Mouse (Mus musculus) brain, embryonic 18.5 days (tissue): Measurements from ENCODE around the gene Cdk14.

Experiments used
- DNase-seq: peaks from one replicate; pipeline ENCODE4 v3.0.0-alpha.2; 2012; ENCODE audit warnings: low read depth, low spot score

Gene Cdk14

DNA sequence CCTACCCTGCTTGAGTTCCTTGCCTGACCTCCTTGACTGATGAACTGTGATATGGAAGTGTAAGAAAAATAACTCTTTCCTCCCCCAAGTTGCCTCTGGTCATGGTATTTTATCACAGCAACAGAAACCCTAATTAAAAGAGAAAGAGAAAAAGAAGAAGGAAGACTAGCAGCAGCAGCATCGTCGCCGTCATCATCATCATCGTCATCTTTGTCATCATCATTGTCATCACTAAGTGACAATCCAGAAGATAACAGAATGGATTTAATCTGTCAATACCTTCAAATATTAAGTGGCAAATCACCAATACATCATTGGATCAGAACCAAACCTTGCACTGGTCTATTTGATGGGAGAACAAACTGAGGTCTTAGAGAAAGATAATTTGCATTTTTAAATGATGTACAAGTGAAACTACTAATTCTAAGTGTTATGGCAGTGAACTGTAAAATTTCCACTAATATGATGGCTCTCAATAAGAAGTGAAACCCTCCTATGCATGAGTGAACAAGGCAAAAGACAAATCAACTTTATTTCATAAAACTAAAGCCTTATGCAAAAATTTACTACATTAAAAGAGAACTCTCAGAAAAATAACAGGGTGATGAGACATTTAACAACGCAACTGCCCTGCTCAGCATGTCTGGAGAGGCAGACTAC is 225.4 kb downstream of the Cdk14 start:
- DNase-seq = no peak

DNA sequence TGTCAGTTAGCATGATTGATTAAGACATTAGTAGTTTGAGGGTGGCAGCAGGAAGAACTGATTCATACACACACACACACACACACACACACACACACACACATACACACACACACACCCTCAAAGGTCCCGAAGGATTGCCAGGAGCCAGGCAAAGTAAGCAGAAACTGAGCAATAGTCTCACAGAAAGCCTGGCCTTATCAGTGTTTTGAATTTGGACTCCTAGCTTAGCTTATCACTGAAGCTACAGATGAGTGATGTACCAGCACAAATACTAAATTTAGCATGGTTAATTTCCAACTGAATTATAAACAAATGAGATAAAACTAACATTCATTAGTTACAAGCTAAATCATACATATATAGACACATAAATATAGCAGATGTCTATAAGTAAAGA is 230.5 kb downstream of the Cdk14 start:
- DNase-seq = no peak

DNA sequence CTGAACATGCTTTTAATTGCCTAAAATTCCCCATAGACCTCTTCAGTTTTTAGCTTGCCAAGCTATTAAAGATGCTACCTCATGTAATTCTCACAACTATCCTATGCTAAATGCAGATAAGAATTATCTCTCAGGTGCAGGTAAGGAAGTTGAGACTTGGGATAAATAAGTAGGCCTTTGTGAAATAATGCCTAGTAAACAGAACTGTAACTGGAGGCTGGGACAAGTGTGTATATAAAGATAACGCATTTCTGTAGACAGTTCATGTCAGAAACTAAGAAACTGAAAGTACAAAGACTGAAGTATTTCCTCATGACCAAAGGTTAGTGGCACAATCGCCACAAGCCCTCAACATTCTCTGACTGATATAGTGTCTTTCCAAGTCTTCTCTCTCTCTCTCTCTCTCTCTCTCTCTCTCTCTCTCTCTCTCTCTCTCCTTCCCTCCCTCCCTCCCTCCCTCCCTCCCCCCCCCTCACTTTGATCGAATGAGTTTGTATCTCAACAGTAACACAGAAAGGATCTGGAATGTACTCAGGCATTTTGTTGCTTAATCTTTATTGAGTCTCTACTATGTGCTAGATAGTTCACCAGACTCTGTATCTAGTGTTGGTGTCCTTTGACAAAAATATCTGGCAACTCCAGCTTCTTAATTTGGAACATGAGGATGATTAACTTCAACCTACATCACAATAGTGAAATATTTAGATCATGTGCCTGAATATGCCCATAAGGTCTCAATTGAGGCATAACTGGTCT is 233.9 kb downstream of the Cdk14 start:
- DNase-seq = no peak

DNA sequence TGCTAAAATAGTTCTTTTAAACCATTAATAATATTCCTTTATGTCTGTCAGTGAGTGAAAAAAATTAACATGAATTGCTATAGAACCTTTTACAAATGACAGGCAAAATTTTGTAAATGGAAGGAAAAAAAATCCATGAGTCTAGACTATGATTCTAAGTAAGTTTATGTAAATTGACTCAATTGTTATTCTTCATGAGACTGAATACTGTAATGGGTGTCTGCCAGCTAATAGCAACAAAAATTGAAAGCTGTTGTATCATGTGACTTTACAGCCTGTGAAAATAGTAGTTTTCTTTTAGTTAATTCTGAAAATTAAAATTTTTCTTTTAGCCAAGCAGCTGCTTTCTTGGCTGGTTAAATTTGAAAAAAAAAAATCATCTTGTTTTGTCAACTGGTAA is 234.6 kb downstream of the Cdk14 start:
- no peak for DNase-seq

DNA sequence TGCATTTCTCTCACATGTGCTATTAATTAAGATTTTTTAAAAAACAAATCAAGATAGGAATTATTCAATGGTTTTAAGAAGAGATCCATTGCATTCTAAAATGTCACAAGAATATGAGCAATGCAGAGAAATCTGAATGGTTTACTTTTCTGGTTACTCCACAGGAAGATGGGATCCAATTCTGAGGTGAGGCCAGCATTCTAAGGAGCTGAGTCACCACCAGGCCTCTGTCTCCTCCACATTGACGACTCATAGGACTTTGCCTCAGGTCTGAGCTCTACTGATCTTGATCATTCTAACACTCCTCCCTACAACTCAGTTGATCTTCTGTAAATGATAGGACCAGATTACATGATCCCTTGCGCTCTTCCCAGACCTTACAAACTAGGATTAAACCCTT is 239.4 kb downstream of the Cdk14 start:
- DNase-seq = no peak

DNA sequence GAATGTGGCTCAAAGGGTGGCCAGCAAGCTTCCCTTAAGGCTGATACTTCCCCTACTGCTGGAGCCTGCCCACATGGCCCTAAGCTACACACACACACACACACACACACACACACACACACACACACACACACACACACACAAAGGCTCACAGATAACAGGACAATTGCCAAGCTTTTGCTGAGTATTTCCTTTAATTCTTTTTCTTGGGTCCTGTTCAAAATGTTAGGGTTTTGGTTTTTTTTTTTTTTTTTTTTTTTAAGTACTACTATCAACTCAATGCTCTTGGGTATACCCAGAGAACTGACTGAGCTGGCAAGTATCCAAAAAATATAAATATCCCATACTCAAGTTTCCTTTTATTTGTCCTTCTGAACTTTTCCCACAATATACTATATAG is 239.8 kb downstream of the Cdk14 start:
- DNase-seq = no peak

DNA sequence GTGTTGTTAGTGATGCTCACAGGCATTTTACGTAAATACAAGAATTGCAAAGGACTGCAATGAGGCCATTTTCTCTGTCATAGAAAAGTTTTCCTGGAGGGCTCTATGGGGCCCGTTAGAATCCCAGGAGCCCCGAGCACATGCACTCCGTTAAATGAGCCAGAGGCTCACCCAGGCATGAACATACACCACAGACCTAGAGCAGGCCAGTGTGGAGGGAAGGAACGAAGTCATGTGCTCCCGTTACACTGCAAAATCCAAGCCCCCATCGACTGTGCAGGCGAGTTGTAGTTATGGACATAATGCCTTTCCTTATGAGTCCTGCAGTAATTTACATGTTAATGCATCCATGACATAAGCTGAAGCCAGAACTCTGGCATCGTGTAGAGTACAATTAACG is 244.1 kb downstream of the Cdk14 start:
- no peak for DNase-seq

DNA sequence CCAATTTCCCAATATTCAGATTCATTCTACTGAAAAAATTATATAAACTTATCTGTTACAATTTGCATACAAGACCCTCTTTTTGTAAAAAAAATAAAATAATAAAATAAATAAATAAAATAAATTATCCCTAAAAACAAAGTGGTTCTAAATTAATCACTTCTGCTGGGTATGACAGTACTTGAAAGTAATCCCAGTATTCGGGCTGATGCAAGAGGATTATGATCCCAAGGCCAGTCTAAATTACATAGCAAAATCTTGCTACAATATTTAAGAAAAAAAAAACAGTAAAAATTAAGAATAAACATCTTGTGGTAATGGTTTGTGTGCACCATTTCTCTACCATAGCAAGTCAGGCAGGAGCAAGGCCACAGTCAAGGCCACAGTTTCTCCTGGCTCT is 244.5 kb downstream of the Cdk14 start:
- no peak for DNase-seq

DNA sequence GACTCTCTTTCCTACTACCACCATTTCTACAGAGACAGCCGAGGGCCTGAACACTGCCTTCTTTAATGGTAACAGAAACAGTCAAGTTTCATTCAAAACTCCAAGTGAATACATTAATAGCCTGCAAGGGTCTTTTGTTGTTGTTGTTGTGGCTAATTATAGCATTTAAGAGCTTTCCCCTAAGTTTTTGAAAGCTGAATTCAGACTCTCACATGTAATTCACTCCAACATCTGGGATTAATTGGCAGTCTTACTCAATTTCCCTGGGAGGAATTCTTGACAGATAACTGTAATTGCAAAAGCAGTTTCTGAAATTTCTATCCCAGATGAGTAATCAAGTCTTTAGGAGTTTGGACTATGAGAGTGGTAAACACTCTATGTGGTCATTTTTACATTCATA is 245.0 kb downstream of the Cdk14 start:
- DNase-seq = no peak

DNA sequence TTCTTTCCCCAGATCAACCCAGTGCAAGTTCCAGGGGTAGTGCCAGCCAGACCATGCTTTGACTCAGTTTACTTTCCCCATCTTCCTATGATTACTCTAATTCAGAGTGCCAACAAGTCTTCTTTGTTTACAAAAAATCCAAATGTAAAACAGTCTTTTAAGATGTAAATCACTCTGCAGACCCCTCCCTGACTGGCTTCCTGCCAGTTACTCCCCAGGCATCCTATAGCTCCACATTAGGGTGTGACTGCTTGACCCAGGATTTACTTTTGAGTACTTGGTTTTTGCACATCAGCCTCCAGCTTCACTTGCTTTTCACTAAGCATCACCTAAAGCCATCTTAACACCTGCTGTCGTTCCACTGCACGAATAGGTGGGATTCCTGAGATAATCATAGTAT is 254.0 kb downstream of the Cdk14 start:
- no peak for DNase-seq

DNA sequence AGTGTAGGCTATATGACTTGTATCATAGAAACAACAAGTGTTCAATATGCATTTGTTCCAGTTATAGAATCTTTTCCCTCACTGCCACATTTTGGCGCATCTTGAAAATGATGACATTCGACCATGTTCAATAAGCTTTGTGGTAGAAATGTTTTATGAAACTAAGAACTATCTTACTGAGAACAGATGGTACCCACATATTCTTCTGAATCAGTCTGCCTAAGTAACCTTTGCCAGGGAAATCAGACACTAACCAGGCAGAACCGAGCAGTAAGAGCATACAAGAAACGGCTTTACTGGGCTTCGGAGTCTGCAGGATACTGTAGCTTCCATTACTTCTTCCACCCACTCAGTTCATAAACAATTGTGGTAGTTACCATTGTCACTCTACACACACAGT is 255.8 kb downstream of the Cdk14 start:
- DNase-seq = no peak

DNA sequence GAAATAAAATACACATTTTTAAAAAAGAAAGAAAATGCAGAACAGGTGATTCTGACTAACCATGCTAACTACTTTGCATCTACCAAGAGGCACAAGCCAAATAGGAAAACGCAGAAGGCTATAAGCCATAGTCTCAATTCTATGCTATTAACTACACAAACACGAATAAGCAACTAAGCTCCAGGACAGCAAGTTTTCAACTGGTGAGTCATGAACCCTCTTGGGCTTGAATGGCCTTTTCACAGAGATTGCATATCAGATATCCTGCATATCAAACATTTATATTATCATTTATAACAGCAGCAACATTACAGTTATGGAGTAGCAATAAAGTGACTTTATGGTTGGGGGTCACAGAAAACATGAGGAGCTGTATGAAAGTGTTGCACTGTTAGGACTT is 256.3 kb downstream of the Cdk14 start:
- no peak for DNase-seq

DNA sequence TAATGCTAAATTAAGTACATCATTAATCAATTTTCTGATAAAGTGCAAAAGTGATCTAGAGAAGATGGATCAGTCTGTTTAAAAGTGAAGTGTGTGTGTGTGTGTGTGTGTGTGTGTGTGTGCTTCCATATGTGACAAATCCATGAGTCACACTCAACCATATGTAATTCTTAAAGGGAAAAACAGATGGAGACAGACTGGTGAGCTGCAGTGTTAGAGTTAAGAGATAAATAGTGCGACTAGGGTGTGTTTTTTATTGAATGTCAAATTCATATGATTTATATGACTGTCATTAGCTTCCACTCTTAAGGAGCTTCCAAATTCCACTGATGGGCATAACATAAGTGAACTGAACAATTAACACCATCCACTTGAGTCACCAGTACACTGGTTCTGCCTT is 260.6 kb downstream of the Cdk14 start:
- DNase-seq = no peak

DNA sequence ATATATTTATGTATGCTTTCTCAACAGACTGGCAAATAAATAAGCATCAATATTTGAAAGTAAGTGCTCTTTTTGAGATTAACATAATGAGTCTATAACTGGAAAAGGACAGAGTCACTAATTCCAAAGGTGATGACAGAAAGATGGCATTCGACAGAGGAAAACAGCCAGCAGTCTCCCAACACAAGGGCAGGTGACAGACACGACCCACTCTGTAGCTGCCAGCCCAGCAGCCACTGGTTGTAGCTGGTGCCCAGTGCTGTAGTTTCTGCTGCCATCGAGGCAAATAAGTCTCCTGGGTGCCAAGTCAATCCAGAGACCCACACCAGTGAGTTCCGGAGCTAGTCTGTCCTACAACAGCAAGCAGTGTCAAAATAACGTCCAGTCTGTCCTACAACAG is 280.3 kb downstream of the Cdk14 start:
- no peak for DNase-seq

DNA sequence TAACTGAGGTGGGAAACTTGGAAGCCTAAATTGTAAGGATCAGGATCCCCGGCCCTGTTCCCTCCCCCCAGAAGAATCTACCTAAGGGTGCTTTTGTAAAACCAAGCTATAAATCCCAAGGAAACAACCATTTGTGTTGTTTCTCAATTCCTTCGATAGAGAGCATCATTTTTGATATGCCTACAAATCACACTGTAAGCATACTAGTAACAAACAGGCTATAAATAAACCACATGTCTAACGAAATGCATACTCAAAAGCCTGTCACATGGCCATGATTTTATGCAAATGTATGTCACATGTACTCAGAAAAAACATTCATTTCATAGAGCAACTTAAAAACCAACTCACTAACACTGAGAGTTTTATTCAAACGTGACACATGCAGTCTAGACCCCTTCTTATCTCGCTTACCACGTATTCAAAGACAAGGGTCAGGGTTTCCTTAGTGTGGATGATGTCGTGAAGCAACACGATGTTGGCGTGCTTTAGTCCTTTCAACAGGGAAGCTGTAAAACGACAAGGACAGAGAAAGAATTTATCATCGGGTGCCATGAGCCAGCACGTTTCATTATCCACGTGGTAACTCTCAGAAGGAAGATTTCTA is 285.1 kb downstream of the Cdk14 start:
- peak; percentile 28 for DNase-seq

DNA sequence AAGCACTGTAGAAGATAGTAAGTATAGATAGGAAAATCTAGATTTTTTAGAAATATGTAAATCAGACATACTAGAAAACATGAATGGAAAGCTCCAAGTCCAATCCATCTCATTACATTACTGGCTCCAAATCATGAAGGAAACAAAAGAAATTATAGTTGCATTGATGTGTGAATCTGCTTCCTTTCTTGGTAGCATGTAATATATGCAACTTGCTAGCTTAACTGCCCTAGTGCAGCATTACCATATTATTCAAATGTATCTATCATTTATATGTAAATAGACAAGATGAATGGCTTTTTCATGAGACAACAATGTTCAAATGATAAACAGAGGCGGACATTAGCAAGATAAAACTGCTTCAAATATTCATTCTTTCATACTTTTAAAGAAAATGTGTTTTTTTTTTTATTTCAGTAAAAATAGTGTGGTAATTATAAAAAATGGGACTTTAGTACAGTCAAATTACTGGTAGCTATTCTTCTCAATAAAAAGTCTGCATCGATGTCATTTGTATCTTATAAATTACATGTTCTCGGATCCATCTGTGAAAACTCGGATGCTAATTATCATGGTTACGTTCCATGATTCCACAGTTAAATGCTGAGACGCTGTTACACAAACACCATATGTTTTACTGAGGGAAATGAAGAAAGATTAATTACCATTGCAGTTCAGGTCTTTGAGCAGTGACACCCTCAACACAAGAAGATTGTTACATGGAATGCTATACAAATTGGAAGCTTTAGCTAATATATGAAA is 285.8 kb downstream of the Cdk14 start:
- peak; percentile 60 for DNase-seq

DNA sequence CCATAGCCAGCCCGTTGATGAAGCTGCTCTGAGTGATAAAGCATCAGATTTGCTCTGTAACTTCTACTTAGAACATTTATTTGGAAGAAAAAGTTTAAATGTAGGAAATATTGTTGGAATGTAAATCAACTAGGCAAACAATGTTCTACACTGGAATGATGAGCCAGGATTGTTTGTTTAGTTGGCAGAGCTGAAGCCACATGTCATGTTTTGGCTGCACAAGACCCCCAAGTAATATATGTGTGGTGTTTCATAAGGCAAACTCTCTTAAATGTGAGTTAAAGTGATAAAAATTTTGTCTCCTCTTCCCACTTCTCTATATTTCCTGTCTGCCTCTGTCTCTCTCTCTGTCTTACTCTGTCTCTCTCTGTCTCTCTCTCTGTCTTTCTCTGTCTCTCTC is 291.3 kb downstream of the Cdk14 start:
- DNase-seq = no peak

DNA sequence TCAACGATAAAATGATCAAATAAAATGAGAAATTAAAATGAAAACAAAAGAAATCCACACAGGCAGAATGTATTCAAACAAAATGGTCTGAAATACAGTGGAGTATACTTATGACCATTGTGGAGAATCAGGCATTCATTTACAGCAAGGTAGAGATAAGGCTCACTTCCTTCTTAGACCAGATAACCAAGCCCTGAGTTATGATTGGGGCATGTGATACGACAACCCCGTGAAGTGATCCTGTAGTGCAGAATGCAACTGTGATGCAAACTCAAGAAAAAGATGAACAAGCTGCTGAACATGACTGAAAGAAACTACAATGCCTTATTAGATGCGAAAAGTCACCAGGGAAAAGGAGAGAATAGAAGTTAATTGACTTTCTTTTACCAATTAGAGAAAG is 295.5 kb downstream of the Cdk14 start:
- DNase-seq = no peak

DNA sequence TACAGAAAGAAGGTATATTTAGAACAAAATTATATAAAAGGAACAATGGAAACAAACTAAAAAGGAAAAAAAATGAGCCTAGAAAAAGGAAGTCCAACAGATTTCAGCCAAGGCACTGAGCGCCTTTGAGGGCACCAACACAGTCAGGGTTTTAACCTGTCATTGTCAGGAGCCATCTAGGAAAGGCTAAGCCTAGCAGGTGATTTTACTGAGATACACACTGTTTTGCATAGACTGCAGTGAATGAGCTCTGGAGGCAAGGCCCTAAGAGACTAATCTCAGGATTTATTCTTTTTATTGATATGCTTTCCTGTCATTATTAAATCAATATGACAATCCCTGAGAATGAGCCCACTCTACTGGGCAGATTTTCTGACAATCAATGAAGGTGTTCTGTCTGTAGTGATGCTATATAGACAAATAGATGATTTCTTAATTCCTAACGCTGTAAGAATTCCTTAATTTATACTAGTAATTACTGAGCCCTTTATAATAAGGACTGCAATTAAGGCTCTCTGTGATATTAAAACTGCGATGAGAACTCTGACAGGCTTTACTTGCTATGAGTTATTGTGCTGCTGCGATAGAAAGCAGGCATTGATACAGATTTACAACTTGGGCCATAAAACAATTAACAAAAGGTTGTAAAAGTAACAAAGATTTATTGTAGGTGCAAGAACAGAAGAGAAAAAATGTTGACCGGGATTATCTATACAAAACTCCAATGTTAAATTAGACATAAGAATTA is 303.2 kb downstream of the Cdk14 start:
- no peak for DNase-seq

DNA sequence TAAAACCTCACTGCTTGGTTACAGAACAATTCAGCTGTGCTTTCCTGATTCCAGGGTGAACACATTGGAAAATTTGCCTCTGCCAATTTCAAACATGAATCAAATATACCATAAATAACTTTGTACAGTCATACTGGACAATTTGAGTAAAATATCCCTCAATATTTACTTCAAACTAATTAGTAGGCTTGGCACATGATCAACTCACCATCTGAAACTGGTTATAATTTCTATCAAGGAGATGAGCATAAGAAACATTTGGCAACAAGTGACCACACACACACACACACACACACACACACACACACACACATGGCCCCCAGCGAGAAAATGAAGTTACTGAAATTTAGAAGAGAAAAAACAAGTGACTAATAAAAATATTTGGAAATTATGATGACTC is 304.6 kb downstream of the Cdk14 start:
- DNase-seq = no peak

DNA sequence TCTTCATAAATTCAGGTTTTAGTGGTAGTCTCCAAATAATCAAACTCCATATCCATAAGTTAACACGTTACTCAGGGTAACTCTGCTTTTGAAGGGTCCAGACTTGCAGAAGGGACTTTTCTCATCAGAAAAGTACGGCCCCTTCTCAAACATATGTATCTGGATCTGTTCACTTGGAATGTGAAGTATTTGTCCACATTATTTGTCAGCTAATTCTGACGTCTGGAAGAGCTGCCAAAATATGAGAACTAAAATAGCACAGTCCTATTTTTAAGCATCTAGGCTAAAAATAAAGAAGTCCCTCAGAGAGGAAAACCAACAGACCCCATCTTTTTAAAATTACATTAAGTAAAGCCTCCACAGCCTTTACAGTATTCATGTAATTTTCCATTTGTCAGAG is 310.5 kb downstream of the Cdk14 start:
- DNase-seq = no peak

DNA sequence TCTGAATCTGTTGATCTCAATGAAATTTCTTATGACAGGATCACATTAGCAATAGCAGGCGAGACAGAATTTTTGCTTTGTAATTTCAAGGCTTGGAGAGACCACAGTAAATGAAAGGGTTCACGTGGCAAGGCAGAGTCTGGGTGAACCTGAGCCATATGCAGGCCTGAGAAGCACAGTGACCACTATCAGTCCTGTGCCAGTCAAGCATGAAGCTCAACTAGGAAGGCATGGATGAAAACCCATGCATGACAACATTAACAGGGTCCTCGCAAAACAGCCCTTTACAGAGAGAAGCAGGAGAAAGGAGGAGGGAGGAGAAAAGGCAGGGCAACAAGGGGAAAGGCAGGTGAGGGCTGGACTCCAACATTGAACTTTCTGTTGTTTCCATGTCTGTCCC is 311.1 kb downstream of the Cdk14 start:
- DNase-seq = no peak
